Mouse (Mus musculus) kidney, embryonic 15.5 days (tissue): ENCODE results near the gene Fbxo42. TPM values are rescaled to one million over a fixed set of nuclear protein-coding genes. Genes with fewer than 3 reads are reported as not detected.
"Not testable (repeated sequence)": the region's sequence is repeated elsewhere in the genome, so short reads cannot be mapped to it uniquely, and the experiment has no call there.

Source experiments
- ATAC-seq: fragments of 200-750 bp; cut with Nextera tagmentation; replicated peaks from 2 replicates; pipeline ENCODE4 v1.8.0; 2017; ENCODE audit warnings: moderate TSS enrichment; ENCODE audit not compliant: low FRiP score
- H3K27ac ChIP-seq: fragments of 300-500 bp; sonication (generic); 2 replicates; pipeline ENCODE4 v1.5.1; 2015; ENCODE audit warnings: mild to moderate bottlenecking, inconsistent platforms
- H3K27me3 ChIP-seq: fragments of 300-500 bp; sonication (generic); 2 replicates; pipeline ENCODE4 v1.6.1; 2015; ENCODE audit warnings: inconsistent platforms
- H3K36me3 ChIP-seq: fragments of 300-500 bp; sonication (generic); 2 replicates; pipeline ENCODE4 v1.6.1; 2015; ENCODE audit warnings: inconsistent platforms
- H3K4me1 ChIP-seq: fragments of 300-500 bp; sonication (generic); 2 replicates; pipeline ENCODE4 v1.6.1; 2015; ENCODE audit warnings: inconsistent platforms
- H3K4me2 ChIP-seq: fragments of 300-500 bp; sonication (generic); 2 replicates; pipeline ENCODE4 v1.6.1; 2015; ENCODE audit warnings: moderate library complexity, mild to moderate bottlenecking, inconsistent platforms
- H3K4me3 ChIP-seq: fragments of 300-500 bp; sonication (generic); replicated peaks from 2 replicates; pipeline ENCODE4 v1.5.1; 2015; ENCODE audit warnings: mild to moderate bottlenecking, inconsistent platforms
- H3K9ac ChIP-seq: fragments of 300-500 bp; sonication (generic); 2 replicates; pipeline ENCODE4 v1.6.1; 2015; ENCODE audit warnings: mild to moderate bottlenecking, inconsistent platforms
- H3K9me3 ChIP-seq: fragments of 300-500 bp; sonication (generic); replicated peaks from 2 replicates; pipeline ENCODE4 v1.6.1; 2016; ENCODE audit warnings: inconsistent platforms
- whole genome bisulfite sequencing: fragments of 180-500 bp; shearing (Covaris S2); methylation state at CpG from one replicate; pipeline ENCODE4 v1.1.7; 2015; ENCODE audit warnings: mixed read lengths; 5-methylcytosine and 5-hydroxymethylcytosine counted together
- polyA plus RNA-seq: library from polyadenylated mRNA; unstranded; fragments of >200 nt; fragmentation: Nextera tagmentation; extraction: Ambion mirVana; gene quantifications from 2 replicates; pipeline ENCODE4 v1.2.1, GENCODE M21; 2015

Gene Fbxo42
- polyA plus RNA-seq, 1 experiment from 2014 or later, result 23.0 TPM

DNA sequence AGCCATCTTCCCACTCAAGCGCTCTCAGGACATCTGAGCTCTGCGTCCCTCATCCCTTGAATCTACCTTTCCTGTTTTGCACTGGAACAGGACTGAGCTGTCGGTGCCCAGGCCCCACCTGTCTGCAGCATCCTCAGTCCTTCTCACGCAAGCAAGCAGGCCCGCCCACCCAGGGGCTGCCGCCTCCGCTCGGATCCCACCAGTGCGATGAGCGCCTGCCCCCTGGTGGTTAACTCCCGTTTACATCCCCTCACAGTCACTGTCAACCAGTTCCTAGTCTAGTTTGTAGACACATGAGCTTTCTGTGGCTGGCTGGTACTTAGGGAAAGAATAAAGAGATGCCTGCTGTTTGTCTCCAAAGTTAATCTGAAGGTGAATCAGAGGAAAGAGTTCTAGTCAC is 27.0 kb upstream of the Fbxo42 start:
- no peaks in the 10 kb centered on the region for H3K27me3 ChIP-seq
- peaks cover 45% of the 10 kb centered on the region for H3K36me3 ChIP-seq
- H3K9ac ChIP-seq, result no peak overlapping the region
- no peak overlapping the region for H3K4me3 ChIP-seq
- H3K27ac ChIP-seq, result no peak overlapping the region
- no peaks in the 10 kb centered on the region for H3K9me3 ChIP-seq
- H3K4me2 ChIP-seq, result no peak overlapping the region
- 27% methylated on average over 11 of the region's 11 CpGs for WGBS
- 0 out of 2 replicates have a peak, but pooled peaks have one; percentile 34 for ATAC-seq
- H3K4me1 ChIP-seq, result peaks cover 41% of the 10 kb centered on the region

- Histone ChIP-seq H3K27ac (peak overlapping the region; percentile 20; the same call in 1 of the 2 replicates), H3K36me3 (peaks cover 32% of the 10 kb centered on the region), H3K4me1 (peaks cover 46% of the 10 kb centered on the region), H3K4me2 (no peak overlapping the region), H3K4me3 (no peak overlapping the region), H3K9ac (no peak overlapping the region), H3K27me3 (no peaks in the 10 kb centered on the region), H3K9me3 (no peaks in the 10 kb centered on the region)
- ATAC-seq, result no peak
- WGBS, result 72% methylated on average over 7 of the region's 7 CpGs
These were observed 25.1 kb upstream of the Fbxo42 start for GRCm38 (mm10) chr4:141122663-141123062.

DNA sequence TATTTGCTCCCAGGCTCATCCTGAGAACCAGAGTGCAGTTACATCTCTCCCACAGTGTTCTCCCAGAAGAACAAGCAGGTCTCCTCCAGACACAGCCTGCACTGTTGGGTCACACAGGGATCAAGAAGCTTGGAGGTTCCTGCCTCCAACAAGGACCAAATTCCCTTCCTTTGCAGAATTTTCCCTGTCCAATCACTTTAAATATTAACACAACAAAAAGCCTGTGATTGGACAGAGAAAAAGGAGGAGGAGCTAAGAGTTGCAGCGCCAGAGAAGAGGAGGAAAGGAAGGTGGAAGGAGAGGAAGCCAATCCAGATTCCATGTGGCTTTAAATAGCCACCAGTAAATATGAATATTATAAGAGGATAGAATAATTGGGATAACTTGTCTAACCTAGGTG is 24.6 kb upstream of the Fbxo42 start:
- H3K9me3 ChIP-seq, result no peaks in the 10 kb centered on the region
- WGBS, result 33% methylated on average over 1 of the region's 1 CpGs
- peaks cover 46% of the 10 kb centered on the region for H3K4me1 ChIP-seq
- H3K9ac ChIP-seq, result no peak overlapping the region
- no peak overlapping the region for H3K4me3 ChIP-seq
- no peak for ATAC-seq
- H3K27me3 ChIP-seq, result no peaks in the 10 kb centered on the region
- H3K4me2 ChIP-seq, result no peak overlapping the region
- peaks cover 28% of the 10 kb centered on the region for H3K36me3 ChIP-seq
- peak overlapping the region; percentile 20; the same call in 1 of the 2 replicates for H3K27ac ChIP-seq

- ATAC-seq, result no peak
- 59% methylated on average over 6 of the region's 6 CpGs for WGBS
- no peak overlapping the region for H3K4me3 ChIP-seq
- H3K27ac ChIP-seq, result no peak overlapping the region
- no peaks in the 10 kb centered on the region for H3K27me3 ChIP-seq
- H3K4me1 ChIP-seq, result peaks cover 58% of the 10 kb centered on the region
- H3K36me3 ChIP-seq, result peaks cover 8% of the 10 kb centered on the region; the same call in 1 of the 2 replicates
- no peak overlapping the region for H3K4me2 ChIP-seq
- H3K9ac ChIP-seq, result no peak overlapping the region
- no peaks in the 10 kb centered on the region for H3K9me3 ChIP-seq
These were observed 18.5 kb upstream of the Fbxo42 start for GRCm38 (mm10) chr4:141129190-141129710.

DNA sequence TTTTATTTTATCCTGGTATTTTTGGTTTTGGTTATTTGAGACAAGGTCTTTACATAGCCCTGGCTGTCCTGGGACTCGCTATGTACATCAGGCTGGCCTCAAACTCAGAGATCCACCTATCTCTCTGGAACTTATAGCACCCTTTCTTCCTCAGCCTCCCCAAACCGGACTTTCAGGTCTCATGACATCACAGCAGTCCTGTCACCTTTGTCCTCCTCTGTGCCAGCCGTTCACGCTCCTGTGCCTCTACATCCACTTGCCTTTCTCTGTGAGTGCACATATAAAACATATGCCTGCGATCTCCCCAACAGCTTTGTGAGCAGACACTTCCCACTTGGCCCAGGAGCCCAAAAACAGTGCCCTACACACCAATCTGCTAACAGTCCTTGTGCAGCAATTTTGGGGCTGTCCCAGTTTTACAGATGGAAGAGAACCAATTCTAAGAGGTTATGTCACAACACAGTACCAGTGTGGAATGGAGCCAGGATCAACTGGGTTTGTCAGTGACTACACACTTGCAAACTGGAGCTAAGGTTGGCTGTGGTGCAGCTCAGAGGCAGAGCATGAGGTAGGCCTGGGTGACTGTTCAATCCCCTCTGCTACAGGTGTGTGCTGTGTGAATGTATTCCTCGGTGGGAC is 16.9 kb upstream of the Fbxo42 start:
- Histone ChIP-seq H3K36me3 (peaks cover 5% of the 10 kb centered on the region; the same call in 1 of the 2 replicates), H3K9ac (no peak overlapping the region), H3K27ac (peak overlapping the region; percentile 96), H3K4me2 (peak overlapping the region; percentile 41), H3K27me3 (no peaks in the 10 kb centered on the region), H3K9me3 (no peaks in the 10 kb centered on the region), H3K4me1 (peaks cover 67% of the 10 kb centered on the region), H3K4me3 (no peak overlapping the region)
- ATAC-seq, result peak; percentile 10; the same call in 1 of the 2 replicates
- 48% methylated on average over 6 of the region's 6 CpGs for WGBS

- no peaks in the 10 kb centered on the region for H3K9me3 ChIP-seq
- no peaks in the 10 kb centered on the region for H3K36me3 ChIP-seq
- no peaks in the 10 kb centered on the region for H3K27me3 ChIP-seq
- peak overlapping the region; percentile 41 for H3K4me2 ChIP-seq
- H3K27ac ChIP-seq, result peak overlapping the region; percentile 96
- 13% methylated on average over 5 of the region's 5 CpGs for WGBS
- ATAC-seq, result peak; percentile 67
- 0 out of 2 replicates have a peak overlapping the region, but pooled peaks have one; percentile 3 for H3K4me3 ChIP-seq
- H3K9ac ChIP-seq, result peak overlapping the region; percentile 34; the same call in 1 of the 2 replicates
- peaks cover 70% of the 10 kb centered on the region for H3K4me1 ChIP-seq
These were observed 16.1 kb upstream of the Fbxo42 start for GRCm38 (mm10) chr4:141131531-141132061.

DNA sequence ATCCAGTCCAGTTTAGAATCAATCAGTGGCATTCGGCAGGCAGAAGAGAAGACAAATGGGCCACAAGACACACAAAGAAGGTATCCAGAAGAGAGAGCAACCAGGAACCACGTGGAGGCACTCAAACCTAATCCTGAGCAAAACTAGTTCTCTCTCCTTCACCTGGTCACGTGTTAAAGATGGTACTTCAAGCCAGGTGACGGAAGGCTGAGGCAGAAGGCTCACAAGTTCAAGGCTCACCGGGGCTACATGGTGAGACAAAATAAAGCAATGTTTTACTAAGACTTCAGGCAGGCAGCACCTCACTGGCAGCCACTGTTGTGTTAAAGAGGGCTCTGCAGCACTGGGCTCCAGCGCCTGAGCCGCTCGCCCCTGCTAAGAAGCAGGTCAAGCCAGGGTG is 15.5 kb upstream of the Fbxo42 start:
- no peak overlapping the region for H3K4me3 ChIP-seq
- H3K27ac ChIP-seq, result peak overlapping the region; percentile 96
- H3K4me1 ChIP-seq, result peaks cover 76% of the 10 kb centered on the region
- H3K9ac ChIP-seq, result peak overlapping the region; percentile 34; the same call in 1 of the 2 replicates
- H3K27me3 ChIP-seq, result no peaks in the 10 kb centered on the region
- ATAC-seq, result no peak; the same call in 1 of the 2 replicates
- H3K9me3 ChIP-seq, result no peaks in the 10 kb centered on the region
- 30% methylated on average over 8 of the region's 8 CpGs for WGBS
- no peaks in the 10 kb centered on the region for H3K36me3 ChIP-seq
- peak overlapping the region; percentile 41 for H3K4me2 ChIP-seq

GRCm38 (mm10) chr4:141133227-141133626 is 14.5 kb upstream of the Fbxo42 start:
- no peaks in the 10 kb centered on the region for H3K36me3 ChIP-seq
- no peak for ATAC-seq
- no peak overlapping the region for H3K4me2 ChIP-seq
- H3K9me3 ChIP-seq, result no peaks in the 10 kb centered on the region
- no peak overlapping the region for H3K4me3 ChIP-seq
- 38% methylated on average over 8 of the region's 8 CpGs for WGBS
- H3K4me1 ChIP-seq, result peaks cover 84% of the 10 kb centered on the region
- H3K27me3 ChIP-seq, result no peaks in the 10 kb centered on the region
- H3K27ac ChIP-seq, result peak overlapping the region; percentile 96
- H3K9ac ChIP-seq, result no peak overlapping the region

DNA sequence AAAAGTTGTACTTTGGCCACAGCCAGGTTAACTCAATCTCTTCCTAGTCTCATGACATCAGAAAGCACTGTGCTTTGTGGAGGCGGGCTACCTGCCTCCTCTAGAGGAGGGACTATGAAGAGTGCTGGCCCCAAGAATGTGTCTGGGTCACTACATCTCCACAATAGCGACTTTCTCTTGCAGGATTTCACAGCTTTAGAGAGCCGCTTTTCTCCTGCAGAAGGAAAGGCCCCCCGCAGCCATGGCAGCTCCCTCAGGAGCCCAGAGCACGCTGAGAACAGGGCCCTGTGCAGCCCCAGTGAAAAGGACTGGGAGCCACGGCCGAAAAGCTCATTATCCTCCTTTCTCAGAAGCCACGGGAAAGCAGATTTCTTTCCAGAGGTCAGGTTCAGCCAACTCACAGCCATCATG is 13.7 kb upstream of the Fbxo42 start:
- Histone ChIP-seq H3K27me3 (no peaks in the 10 kb centered on the region), H3K4me3 (0 out of 2 replicates have a peak overlapping the region, but pooled peaks have one; percentile 3), H3K27ac (peak overlapping the region; percentile 68), H3K9ac (no peak overlapping the region), H3K9me3 (no peaks in the 10 kb centered on the region), H3K36me3 (no peaks in the 10 kb centered on the region), H3K4me2 (peak overlapping the region; percentile 10; the same call in 1 of the 2 replicates), H3K4me1 (peaks cover 89% of the 10 kb centered on the region)
- ATAC-seq, result no peak
- WGBS, result 60% methylated on average over 8 of the region's 8 CpGs

DNA sequence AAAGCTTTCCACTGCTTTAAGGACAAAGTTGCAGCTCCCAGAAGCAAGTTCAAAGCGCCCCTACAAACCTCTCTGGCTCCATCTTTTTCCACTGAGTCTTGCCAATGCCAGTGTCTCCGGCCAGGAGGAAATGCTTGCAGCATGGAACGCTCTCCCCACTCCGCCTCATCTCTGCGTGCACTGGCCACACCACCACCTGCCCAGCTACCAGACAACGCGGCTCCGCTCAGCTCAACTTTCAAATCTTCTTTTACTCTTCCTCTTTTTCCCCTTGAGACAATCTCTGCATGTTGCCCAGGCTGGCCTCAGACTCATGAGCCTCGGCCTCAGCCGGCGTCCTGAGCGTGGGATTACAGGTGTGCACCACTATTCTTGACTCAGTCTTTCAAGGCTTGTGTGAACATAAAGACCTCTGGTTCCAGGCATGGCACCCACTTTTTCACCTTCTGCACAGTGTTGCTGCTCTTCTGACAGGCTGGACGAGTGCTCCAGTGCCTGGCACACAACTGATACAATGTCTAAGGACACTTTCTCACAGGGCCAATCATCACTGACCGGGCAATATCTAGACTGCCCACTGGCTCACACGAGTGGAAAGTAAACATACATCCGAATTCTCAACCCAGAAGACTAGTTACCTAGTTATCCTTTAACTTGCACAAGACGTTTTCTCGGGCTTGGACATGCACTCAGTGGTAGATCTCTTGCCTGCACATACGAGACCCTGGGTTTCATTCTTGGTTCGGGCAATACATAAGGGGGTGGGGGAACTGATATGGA is 12.8 kb upstream of the Fbxo42 start:
- H3K36me3 ChIP-seq, result no peaks in the 10 kb centered on the region
- H3K4me3 ChIP-seq, result no peak overlapping the region
- peak overlapping the region; percentile 68 for H3K27ac ChIP-seq
- 79% methylated on average over 20 of the region's 20 CpGs for WGBS
- H3K9ac ChIP-seq, result no peak overlapping the region
- H3K9me3 ChIP-seq, result no peaks in the 10 kb centered on the region
- H3K4me1 ChIP-seq, result peaks cover 80% of the 10 kb centered on the region
- no peak for ATAC-seq
- H3K4me2 ChIP-seq, result peak overlapping the region; percentile 10; the same call in 1 of the 2 replicates
- H3K27me3 ChIP-seq, result no peaks in the 10 kb centered on the region

DNA sequence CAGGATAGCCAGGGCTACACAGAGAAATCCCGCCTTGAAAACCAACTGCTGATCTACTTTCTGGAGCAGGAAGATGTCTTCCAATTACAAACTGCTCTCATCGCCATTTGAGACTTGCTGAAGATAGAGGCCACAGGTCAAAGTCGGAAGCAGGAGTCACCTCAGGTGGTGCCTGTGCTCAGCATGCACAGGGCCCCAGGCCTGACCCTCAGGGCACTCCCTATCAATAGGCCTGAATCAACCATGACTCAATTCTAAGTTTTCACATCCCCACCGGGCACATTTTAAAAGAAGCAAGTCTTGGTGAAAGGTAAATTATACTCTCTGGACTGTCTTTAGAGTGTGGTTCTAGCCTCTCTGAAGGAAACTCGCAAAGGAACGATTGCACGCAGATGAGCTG is 11.6 kb upstream of the Fbxo42 start:
- Histone ChIP-seq H3K9ac (no peak overlapping the region), H3K4me3 (no peak overlapping the region), H3K4me2 (no peak overlapping the region), H3K27ac (0 out of 2 replicates have a peak overlapping the region, but pooled peaks have one; percentile 27), H3K36me3 (no peaks in the 10 kb centered on the region), H3K4me1 (peaks cover 70% of the 10 kb centered on the region), H3K27me3 (no peaks in the 10 kb centered on the region), H3K9me3 (no peaks in the 10 kb centered on the region)
- WGBS, result 73% methylated on average over 7 of the region's 7 CpGs
- no peak for ATAC-seq

GRCm38 (mm10) chr4:141137740-141138139 is 10.0 kb upstream of the Fbxo42 start:
- not testable (repeated sequence) for H3K27me3 ChIP-seq, ATAC-seq, H3K4me3 ChIP-seq, H3K9me3 ChIP-seq, H3K9ac ChIP-seq, H3K36me3 ChIP-seq
- H3K4me2 ChIP-seq, result peak overlapping the region; percentile 85
- 63% methylated on average over 3 of the region's 3 CpGs for WGBS
- H3K27ac ChIP-seq, result peak overlapping the region; percentile 98; the same call in 1 of the 2 replicates
- H3K4me1 ChIP-seq, result peaks cover 61% of the 10 kb centered on the region
